Mouse (Mus musculus) lung, embryonic 16.5 days (tissue): ENCODE results near the gene Phf20. TPM values are rescaled to one million over a fixed set of nuclear protein-coding genes. Genes with fewer than 3 reads are reported as not detected.

Experiments used
- ATAC-seq: fragments of 200-750 bp; cut with Nextera tagmentation; 2 replicates; pipeline ENCODE4 v1.8.0; 2017; ENCODE audit warnings: low read depth, mild to moderate bottlenecking, moderate library complexity
- H3K27ac ChIP-seq: fragments of 300-500 bp; sonication (generic); 2 replicates; pipeline ENCODE4 v1.5.1; 2014; ENCODE audit warnings: mild to moderate bottlenecking, control low read depth, low read length
- H3K27me3 ChIP-seq: fragments of 300-500 bp; sonication (generic); 2 replicates; pipeline ENCODE4 v1.6.1; 2014; ENCODE audit warnings: low read depth, low read length, mixed read lengths; ENCODE audit not compliant: control insufficient read depth, insufficient read depth
- H3K36me3 ChIP-seq: fragments of 300-500 bp; sonication (generic); 2 replicates; pipeline ENCODE4 v1.6.1; 2014; ENCODE audit warnings: low read length; ENCODE audit not compliant: control insufficient read depth, insufficient read depth
- H3K4me1 ChIP-seq: fragments of 300-500 bp; sonication (generic); replicated peaks from 2 replicates; pipeline ENCODE4 v1.6.1; 2014; ENCODE audit warnings: low read length, mixed read lengths; ENCODE audit not compliant: control insufficient read depth, insufficient read depth
- H3K4me2 ChIP-seq: fragments of 300-500 bp; sonication (generic); 2 replicates; pipeline ENCODE4 v1.6.1; 2014; ENCODE audit warnings: low read depth, low read length, control low read depth
- H3K4me3 ChIP-seq: fragments of 300-500 bp; sonication (generic); 2 replicates; pipeline ENCODE4 v1.5.1; 2014; ENCODE audit warnings: mild to moderate bottlenecking, low read length, control low read depth
- H3K9ac ChIP-seq: fragments of 300-500 bp; sonication (generic); 2 replicates; pipeline ENCODE4 v1.6.1; 2014; ENCODE audit warnings: low read length, control low read depth
- H3K9me3 ChIP-seq: fragments of 300-500 bp; sonication (generic); 2 replicates; pipeline ENCODE4 v1.6.1; 2016; ENCODE audit warnings: low read length; ENCODE audit not compliant: control insufficient read depth
- WGBS: fragments of 180-500 bp; shearing (Covaris S2); extraction: QIAGEN DNeasy Blood & Tissue Kit; methylation state at CpG from one replicate; pipeline ENCODE4 v1.1.7; 2014; 5-methylcytosine and 5-hydroxymethylcytosine counted together
- polyA plus RNA-seq: library from polyadenylated mRNA; unstranded; fragments of >200 nt; fragmentation: Nextera tagmentation; extraction: Ambion mirVana; gene quantifications from 2 replicates; pipeline ENCODE4 v1.2.1, GENCODE M21; 2015

Gene Phf20
- polyA plus RNA-seq, 1 experiment from 2014 or later: 62.8 TPM

GRCm38 (mm10) chr2:156302063-156302462 lies 105.8 kb downstream of the Phf20 start:
- H3K4me1 ChIP-seq: no peaks in the 10 kb centered on the region; the same call in 1 of the 2 replicates
- H3K9ac ChIP-seq: no peak overlapping the region
- no peak overlapping the region for H3K4me2 ChIP-seq
- H3K27me3 ChIP-seq: no peaks in the 10 kb centered on the region
- no peak overlapping the region for H3K27ac ChIP-seq
- ATAC-seq: no peak
- WGBS: 77% methylated on average over 4 of the region's 4 CpGs
- no peak overlapping the region for H3K4me3 ChIP-seq
- H3K36me3 ChIP-seq: peaks cover 19% of the 10 kb centered on the region
- H3K9me3 ChIP-seq: no peaks in the 10 kb centered on the region

- H3K36me3 ChIP-seq: peaks cover 16% of the 10 kb centered on the region
- no peak overlapping the region for H3K4me2 ChIP-seq
- H3K4me3 ChIP-seq: no peak overlapping the region
- no peak overlapping the region for H3K9ac ChIP-seq
- no peak for ATAC-seq
- H3K4me1 ChIP-seq: no peaks in the 10 kb centered on the region
- H3K27ac ChIP-seq: no peak overlapping the region
- H3K9me3 ChIP-seq: no peaks in the 10 kb centered on the region
- no peaks in the 10 kb centered on the region for H3K27me3 ChIP-seq
- WGBS: 88% methylated on average over 4 of the region's 4 CpGs
Measured at GRCm38 (mm10) chr2:156304351-156304750, 108.1 kb downstream of the Phf20 start.

- no peaks in the 10 kb centered on the region for H3K27me3 ChIP-seq
- H3K9me3 ChIP-seq: no peaks in the 10 kb centered on the region
- 77% methylated on average over 2 of the region's 2 CpGs for WGBS
- no peak overlapping the region for H3K4me2 ChIP-seq
- H3K4me3 ChIP-seq: no peak overlapping the region
- no peak overlapping the region for H3K27ac ChIP-seq
- no peaks in the 10 kb centered on the region for H3K4me1 ChIP-seq
- ATAC-seq: peak; percentile 28; the same call in 1 of the 2 replicates
- H3K36me3 ChIP-seq: peaks cover 9% of the 10 kb centered on the region
- H3K9ac ChIP-seq: no peak overlapping the region
Measured at GRCm38 (mm10) chr2:156305818-156306217, 109.6 kb downstream of the Phf20 start.

- Histone ChIP-seq H3K4me3 (no peak overlapping the region), H3K4me1 (peaks cover 3% of the 10 kb centered on the region; the same call in 1 of the 2 replicates), H3K36me3 (peaks cover 4% of the 10 kb centered on the region), H3K27ac (no peak overlapping the region), H3K9me3 (no peaks in the 10 kb centered on the region), H3K4me2 (no peak overlapping the region), H3K27me3 (no peaks in the 10 kb centered on the region), H3K9ac (no peak overlapping the region)
- no peak for ATAC-seq
- 45% methylated on average over 5 of the region's 5 CpGs for WGBS
Measured at GRCm38 (mm10) chr2:156307261-156307660, 111.0 kb downstream of the Phf20 start.

- Histone ChIP-seq H3K4me2 (no peak overlapping the region), H3K27ac (no peak overlapping the region), H3K9ac (no peak overlapping the region), H3K27me3 (no peaks in the 10 kb centered on the region), H3K9me3 (no peaks in the 10 kb centered on the region), H3K4me1 (peaks cover 3% of the 10 kb centered on the region; the same call in 1 of the 2 replicates), H3K4me3 (no peak overlapping the region), H3K36me3 (peaks cover 2% of the 10 kb centered on the region)
- 90% methylated on average over 5 of the region's 5 CpGs for WGBS
- ATAC-seq: no peak
Measured at GRCm38 (mm10) chr2:156309948-156310347, 113.7 kb downstream of the Phf20 start.

GRCm38 (mm10) chr2:156310455-156310854 lies 114.2 kb downstream of the Phf20 start:
- 91% methylated on average over 5 of the region's 5 CpGs for WGBS
- H3K9ac ChIP-seq: no peak overlapping the region
- H3K4me2 ChIP-seq: no peak overlapping the region
- peaks cover 2% of the 10 kb centered on the region; the same call in 1 of the 2 replicates for H3K36me3 ChIP-seq
- no peak for ATAC-seq
- H3K9me3 ChIP-seq: no peaks in the 10 kb centered on the region
- peaks cover 3% of the 10 kb centered on the region; the same call in 1 of the 2 replicates for H3K4me1 ChIP-seq
- no peak overlapping the region for H3K27ac ChIP-seq
- no peaks in the 10 kb centered on the region for H3K27me3 ChIP-seq
- H3K4me3 ChIP-seq: no peak overlapping the region

- H3K4me2 ChIP-seq: no peak overlapping the region; the same call in 1 of the 2 replicates
- H3K4me1 ChIP-seq: peaks cover 3% of the 10 kb centered on the region; the same call in 1 of the 2 replicates
- H3K27ac ChIP-seq: no peak overlapping the region
- WGBS: 90% methylated on average over 5 of the region's 5 CpGs
- no peak overlapping the region for H3K9ac ChIP-seq
- H3K4me3 ChIP-seq: no peak overlapping the region
- H3K27me3 ChIP-seq: no peaks in the 10 kb centered on the region
- ATAC-seq: no peak
- H3K36me3 ChIP-seq: peaks cover 2% of the 10 kb centered on the region; the same call in 1 of the 2 replicates
- no peaks in the 10 kb centered on the region for H3K9me3 ChIP-seq
Measured at GRCm38 (mm10) chr2:156310945-156311344, 114.7 kb downstream of the Phf20 start.

- 22% methylated on average over 8 of the region's 8 CpGs for WGBS
- Histone ChIP-seq H3K27me3 (no peaks in the 10 kb centered on the region), H3K9me3 (no peaks in the 10 kb centered on the region), H3K4me3 (peak overlapping the region; percentile 88), H3K9ac (peak overlapping the region; percentile 97), H3K4me1 (peaks cover 3% of the 10 kb centered on the region; the same call in 1 of the 2 replicates), H3K4me2 (peak overlapping the region; percentile 87), H3K27ac (peak overlapping the region; percentile 98), H3K36me3 (peaks cover 2% of the 10 kb centered on the region; the same call in 1 of the 2 replicates)
- ATAC-seq: no peak
Measured at GRCm38 (mm10) chr2:156311441-156311840, 115.2 kb downstream of the Phf20 start.

- Histone ChIP-seq H3K27me3 (no peaks in the 10 kb centered on the region), H3K36me3 (peaks cover 2% of the 10 kb centered on the region; the same call in 1 of the 2 replicates), H3K9ac (peak overlapping the region; percentile 97), H3K9me3 (no peaks in the 10 kb centered on the region), H3K4me2 (peak overlapping the region; percentile 87), H3K4me3 (peak overlapping the region; percentile 88), H3K4me1 (peaks cover 3% of the 10 kb centered on the region; the same call in 1 of the 2 replicates), H3K27ac (peak overlapping the region; percentile 98)
- WGBS: under 1% methylated on average over 51 of the region's 53 CpGs
- ATAC-seq: peak; percentile 78
Measured at GRCm38 (mm10) chr2:156311841-156312291, 115.6 kb downstream of the Phf20 start.
